Mouse (Mus musculus): ENCODE results near the gene Gm11541. TPM values are rescaled to one million over a fixed set of nuclear protein-coding genes. Genes with fewer than 3 reads are reported as not detected.
"Not testable (repeated sequence)": the region's sequence is repeated elsewhere in the genome, so short reads cannot be mapped to it uniquely, and the experiment has no call there.

Gm11541 gene
- polyA plus RNA-seq, 1 experiment from 2014 or later: 0.53 TPM

DNA sequence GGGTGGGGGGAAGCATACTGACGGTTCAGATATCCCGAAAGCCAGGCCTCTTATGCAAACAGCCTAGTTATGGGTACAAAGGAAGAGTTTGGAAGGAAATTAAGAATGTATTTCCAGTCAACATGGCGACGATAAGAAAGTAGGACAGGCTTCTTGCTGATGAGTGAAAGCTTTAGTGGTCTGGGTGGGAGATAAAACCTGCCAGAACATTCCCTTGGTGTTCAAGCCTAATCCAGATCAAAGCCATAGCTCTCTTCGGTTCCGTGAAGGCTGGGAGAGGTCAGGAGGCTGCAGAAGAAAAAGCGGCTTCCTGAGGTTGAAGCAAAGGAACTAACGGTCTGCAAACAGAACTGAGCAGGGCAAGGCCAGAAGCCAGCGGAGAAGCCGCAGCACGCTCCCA, 12.9 kb upstream of the Gm11541 start:
- peaks cover 23% of the 10 kb centered on the region for H3K4me1 ChIP-seq
- no peak; the same call in 1 of the 2 replicates for ATAC-seq (replicated peaks; ENCODE audit: low FRiP score)
- H3K9ac ChIP-seq: no peak overlapping the region
- no peaks in the 10 kb centered on the region for H3K27me3 ChIP-seq
- H3K4me3 ChIP-seq (replicated peaks): no peak overlapping the region; the same call in 1 of the 2 replicates
- H3K9me3 ChIP-seq (replicated peaks): no peaks in the 10 kb centered on the region
- no peaks in the 10 kb centered on the region for H3K36me3 ChIP-seq
- 34% methylated on average over 11 of the region's 11 CpGs for WGBS
- peak overlapping the region; percentile 31 for H3K4me2 ChIP-seq
- H3K27ac ChIP-seq: peak overlapping the region; percentile 41; the same call in 1 of the 2 replicates

DNA sequence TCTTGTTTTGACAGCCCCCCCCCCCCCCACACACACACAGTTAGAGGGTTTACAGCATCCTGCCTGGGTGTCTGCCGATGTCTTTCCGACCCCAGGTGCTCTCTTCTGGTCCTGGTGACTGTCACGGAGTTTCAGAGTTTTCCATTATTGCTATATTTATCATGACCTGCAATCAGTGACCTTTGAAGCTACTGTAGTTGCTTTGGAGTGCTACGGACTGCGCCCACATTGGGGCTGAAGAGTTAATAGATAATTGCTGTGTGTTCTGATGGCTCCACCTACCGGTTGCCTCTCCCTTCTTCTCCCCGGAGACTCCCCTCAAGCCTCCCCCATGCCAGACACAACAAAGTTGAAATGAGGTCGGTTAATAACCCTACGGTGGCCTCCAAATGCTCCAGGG, 12.5 kb upstream of the Gm11541 start:
- no peak overlapping the region for H3K27ac ChIP-seq
- peak overlapping the region; percentile 31 for H3K4me2 ChIP-seq
- H3K4me3 ChIP-seq (replicated peaks): no peak overlapping the region
- H3K4me1 ChIP-seq: peaks cover 21% of the 10 kb centered on the region
- 6% methylated on average over 9 of the region's 9 CpGs for WGBS
- no peaks in the 10 kb centered on the region for H3K36me3 ChIP-seq
- no peaks in the 10 kb centered on the region for H3K27me3 ChIP-seq
- peak; percentile 50; the same call in 1 of the 2 replicates for ATAC-seq (replicated peaks; ENCODE audit: low FRiP score)
- no peak overlapping the region for H3K9ac ChIP-seq
- H3K9me3 ChIP-seq (replicated peaks): no peaks in the 10 kb centered on the region

DNA sequence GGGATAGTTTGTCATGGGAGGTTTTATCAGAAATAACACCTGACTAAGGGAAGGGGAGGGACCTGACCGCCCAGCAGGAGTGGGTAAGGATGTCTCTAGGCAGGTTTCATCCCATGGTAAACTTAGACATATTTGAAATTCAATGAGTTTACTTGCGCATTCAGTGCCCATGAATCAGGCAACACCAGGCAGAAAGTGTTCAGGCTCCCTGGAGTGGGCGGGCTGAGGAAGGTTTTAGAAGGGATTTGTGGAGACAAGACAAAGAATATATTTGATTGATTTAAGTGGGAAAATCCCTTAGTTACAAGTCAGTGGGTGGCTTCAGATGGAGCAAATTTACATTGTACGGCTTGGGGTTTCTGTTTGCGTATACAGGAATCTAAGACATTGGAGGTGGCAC, 11.3 kb upstream of the Gm11541 start:
- H3K27me3 ChIP-seq: no peaks in the 10 kb centered on the region
- no peak for ATAC-seq (replicated peaks; ENCODE audit: low FRiP score)
- 84% methylated on average over 5 of the region's 5 CpGs for WGBS

DNA sequence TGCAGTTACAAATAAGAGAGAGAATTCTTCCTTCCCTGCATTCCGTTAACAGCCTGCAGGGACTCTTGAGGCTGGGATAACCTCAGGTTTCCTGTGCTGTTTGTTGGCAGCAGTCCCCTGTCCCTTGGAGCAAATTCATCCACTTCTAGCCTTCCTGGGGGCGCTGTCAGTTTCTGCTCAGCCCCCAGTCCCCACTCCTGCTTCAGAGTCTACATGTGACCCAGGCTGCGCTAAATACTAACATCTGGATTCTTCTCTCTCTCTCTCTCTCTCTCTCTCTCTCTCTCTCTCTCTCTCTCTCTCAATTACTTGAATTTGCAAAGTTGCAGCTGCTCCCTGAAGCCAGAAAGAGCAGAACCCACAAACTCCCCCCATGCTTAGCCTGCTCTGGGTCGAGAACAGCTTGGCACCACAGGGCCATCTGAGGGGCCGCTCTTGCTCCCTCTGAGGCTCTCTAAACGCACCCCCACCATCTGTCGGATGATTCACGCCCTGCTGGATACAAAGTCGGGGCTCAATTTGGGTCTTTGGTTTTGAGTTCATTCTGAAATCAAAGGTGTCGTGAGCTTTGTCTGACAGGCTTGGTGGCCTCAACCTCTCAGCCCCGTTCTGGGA, 9.1 kb upstream of the Gm11541 start:
- 41% methylated on average over 11 of the region's 11 CpGs for WGBS
- no peaks in the 10 kb centered on the region for H3K9me3 ChIP-seq (replicated peaks)
- no peak overlapping the region for H3K9ac ChIP-seq
- peaks cover 19% of the 10 kb centered on the region for H3K4me1 ChIP-seq
- no peaks in the 10 kb centered on the region for H3K27me3 ChIP-seq
- no peak overlapping the region for H3K4me3 ChIP-seq (replicated peaks)
- H3K27ac ChIP-seq: peak overlapping the region; percentile 27; the same call in 1 of the 2 replicates
- no peak overlapping the region for H3K4me2 ChIP-seq
- no peaks in the 10 kb centered on the region for H3K36me3 ChIP-seq
- ATAC-seq (replicated peaks; ENCODE audit: low FRiP score): no peak

More for the DNA sequence above, 11.3 kb upstream of the Gm11541 start:
- H3K36me3 ChIP-seq: no peaks in the 10 kb centered on the region
- H3K4me3 ChIP-seq (replicated peaks): no peak overlapping the region
- H3K9ac ChIP-seq: no peak overlapping the region
- peaks cover 19% of the 10 kb centered on the region for H3K4me1 ChIP-seq
- no peaks in the 10 kb centered on the region for H3K9me3 ChIP-seq (replicated peaks)
- H3K4me2 ChIP-seq: no peak overlapping the region
- H3K27ac ChIP-seq: no peak overlapping the region

DNA sequence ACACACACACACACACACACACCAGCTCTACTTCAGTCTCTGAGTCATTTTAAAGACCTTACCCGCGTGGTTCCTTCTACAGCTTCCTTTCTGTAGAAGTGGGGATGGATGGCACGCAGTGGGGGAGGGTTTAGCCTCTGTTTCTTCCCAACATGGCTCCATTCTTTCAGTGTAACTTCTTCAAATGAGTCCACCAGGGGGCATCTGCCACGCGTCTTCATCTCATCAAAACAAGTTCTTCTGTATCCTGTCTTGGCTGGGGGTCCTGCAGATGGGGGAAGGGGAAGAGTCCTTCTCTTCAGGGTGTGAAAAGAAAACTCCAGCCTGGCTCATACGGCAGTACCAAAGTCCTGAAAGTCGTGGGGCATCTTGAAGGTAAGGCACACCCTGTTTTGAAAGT, 279 bp downstream of the Gm11541 start:
- Histone ChIP-seq H3K4me3 (replicated peaks) (no peak overlapping the region), H3K27ac (peak overlapping the region; percentile 48; the same call in 1 of the 2 replicates), H3K4me2 (no peak overlapping the region), H3K4me1 (peaks cover 19% of the 10 kb centered on the region), H3K9me3 (replicated peaks) (no peaks in the 10 kb centered on the region), H3K36me3 (no peaks in the 10 kb centered on the region), H3K27me3 (0 out of 2 replicates have a peak, but pooled peaks cover 4% of the 10 kb centered on the region), H3K9ac (no peak overlapping the region)
- ATAC-seq (replicated peaks; ENCODE audit: low FRiP score): no peak
- WGBS: 56% methylated on average over 7 of the region's 7 CpGs

DNA sequence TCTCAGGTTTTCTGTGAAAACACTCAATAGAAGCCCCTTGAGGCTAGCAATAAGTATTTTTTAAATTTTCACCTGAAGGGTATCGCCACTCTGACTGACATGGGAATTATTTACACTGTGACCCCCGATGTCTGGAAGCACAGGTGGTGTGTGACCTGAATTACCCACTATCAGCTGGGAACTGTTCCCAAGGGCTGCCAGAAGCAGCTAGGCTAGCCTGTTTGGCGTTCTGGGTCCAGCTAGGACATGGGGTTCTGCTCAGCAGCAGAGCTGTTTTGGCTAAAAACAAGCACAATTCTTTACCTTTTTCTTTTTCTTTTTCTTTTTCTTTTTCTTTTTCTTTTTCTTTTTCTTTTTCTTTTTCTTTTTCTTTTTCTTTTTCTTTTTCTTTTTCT, 2.1 kb downstream of the Gm11541 start:
- 0 out of 2 replicates have a peak, but pooled peaks cover 4% of the 10 kb centered on the region for H3K27me3 ChIP-seq
- no peak overlapping the region for H3K4me3 ChIP-seq (replicated peaks)
- WGBS: 49% methylated on average over 3 of the region's 3 CpGs
- no peak overlapping the region for H3K9ac ChIP-seq
- H3K4me1 ChIP-seq: peaks cover 19% of the 10 kb centered on the region
- no peak for ATAC-seq (replicated peaks; ENCODE audit: low FRiP score)
- no peak overlapping the region for H3K27ac ChIP-seq
- H3K36me3 ChIP-seq: no peaks in the 10 kb centered on the region
- H3K4me2 ChIP-seq: peak overlapping the region; percentile 43
- no peaks in the 10 kb centered on the region for H3K9me3 ChIP-seq (replicated peaks)

DNA sequence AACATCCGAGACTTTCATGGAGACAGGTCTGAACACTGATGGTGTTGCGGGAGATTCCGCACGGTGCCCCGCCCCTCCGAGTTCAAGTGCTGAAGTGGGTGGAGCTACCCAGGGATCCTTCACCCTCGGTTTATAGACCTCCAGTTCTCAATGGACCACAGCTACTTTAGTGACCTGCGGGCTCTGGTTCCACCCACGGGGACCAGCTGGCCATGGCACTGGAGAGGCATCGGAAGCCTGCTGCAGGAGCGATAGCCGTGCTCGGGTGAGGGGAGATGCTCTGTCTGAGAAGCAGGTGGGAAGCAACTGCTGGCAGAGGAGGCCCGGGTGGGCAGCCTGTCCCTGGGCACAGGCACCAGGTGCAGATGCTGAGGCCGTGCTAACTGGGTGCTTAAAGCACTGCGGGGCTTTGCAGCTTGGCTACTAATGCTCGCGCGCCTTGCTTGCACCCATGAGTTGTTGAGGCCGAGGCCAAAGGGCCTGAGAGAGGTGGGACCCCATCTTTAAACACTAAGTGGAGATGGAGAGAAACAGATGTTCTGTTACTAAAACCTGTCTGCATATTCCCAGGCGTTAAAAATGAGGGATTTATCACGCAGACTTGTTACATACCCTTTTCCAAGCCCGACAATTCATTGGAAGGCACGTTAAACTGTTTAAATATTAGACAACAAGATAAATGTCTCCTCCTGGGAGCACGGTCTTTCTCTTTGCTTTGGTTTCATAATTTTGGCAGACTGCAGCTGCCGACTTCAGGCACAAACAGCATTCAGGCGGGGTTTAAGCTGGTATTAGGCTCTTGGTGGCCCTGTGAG, 2.7 kb downstream of the Gm11541 start:
- Histone ChIP-seq H3K4me2 (peak overlapping the region; percentile 43), H3K27ac (no peak overlapping the region), H3K27me3 (0 out of 2 replicates have a peak, but pooled peaks cover 4% of the 10 kb centered on the region), H3K4me1 (peaks cover 19% of the 10 kb centered on the region), H3K9ac (no peak overlapping the region), H3K4me3 (replicated peaks) (no peak overlapping the region; the same call in 1 of the 2 replicates), H3K9me3 (replicated peaks) (no peaks in the 10 kb centered on the region), H3K36me3 (no peaks in the 10 kb centered on the region)
- ATAC-seq (replicated peaks; ENCODE audit: low FRiP score): 0 out of 2 replicates have a peak, but pooled peaks have one; percentile 29
- 39% methylated on average over 27 of the region's 27 CpGs for WGBS

DNA sequence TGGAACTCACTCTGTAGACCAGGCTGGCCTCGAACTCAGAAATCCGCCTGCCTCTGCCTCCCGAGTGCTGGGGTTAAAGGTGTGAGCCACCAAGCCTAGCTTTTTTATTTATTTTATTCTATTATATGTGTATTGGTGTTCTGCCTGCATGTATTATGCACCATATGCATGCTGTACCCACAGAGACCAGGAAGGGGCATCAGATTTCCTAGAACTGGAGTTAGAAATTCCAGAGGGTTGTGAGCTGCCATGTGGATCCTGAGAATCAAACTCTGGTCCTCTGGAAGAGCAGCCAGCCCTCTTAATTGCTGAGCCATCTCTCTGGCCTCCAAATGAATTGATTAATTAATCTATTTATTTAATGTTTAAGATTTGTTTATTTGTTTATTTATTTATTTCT, 4.9 kb downstream of the Gm11541 start:
- no peaks in the 10 kb centered on the region for H3K9me3 ChIP-seq (replicated peaks)
- no peak overlapping the region for H3K27ac ChIP-seq
- H3K4me3 ChIP-seq (replicated peaks): no peak overlapping the region
- no peak overlapping the region for H3K9ac ChIP-seq
- 99% methylated on average over 3 of the region's 3 CpGs for WGBS
- H3K36me3 ChIP-seq: no peaks in the 10 kb centered on the region
- H3K4me1 ChIP-seq: peaks cover 21% of the 10 kb centered on the region
- H3K27me3 ChIP-seq: 0 out of 2 replicates have a peak, but pooled peaks cover 4% of the 10 kb centered on the region
- no peak for ATAC-seq (replicated peaks; ENCODE audit: low FRiP score)
- no peak overlapping the region for H3K4me2 ChIP-seq

DNA sequence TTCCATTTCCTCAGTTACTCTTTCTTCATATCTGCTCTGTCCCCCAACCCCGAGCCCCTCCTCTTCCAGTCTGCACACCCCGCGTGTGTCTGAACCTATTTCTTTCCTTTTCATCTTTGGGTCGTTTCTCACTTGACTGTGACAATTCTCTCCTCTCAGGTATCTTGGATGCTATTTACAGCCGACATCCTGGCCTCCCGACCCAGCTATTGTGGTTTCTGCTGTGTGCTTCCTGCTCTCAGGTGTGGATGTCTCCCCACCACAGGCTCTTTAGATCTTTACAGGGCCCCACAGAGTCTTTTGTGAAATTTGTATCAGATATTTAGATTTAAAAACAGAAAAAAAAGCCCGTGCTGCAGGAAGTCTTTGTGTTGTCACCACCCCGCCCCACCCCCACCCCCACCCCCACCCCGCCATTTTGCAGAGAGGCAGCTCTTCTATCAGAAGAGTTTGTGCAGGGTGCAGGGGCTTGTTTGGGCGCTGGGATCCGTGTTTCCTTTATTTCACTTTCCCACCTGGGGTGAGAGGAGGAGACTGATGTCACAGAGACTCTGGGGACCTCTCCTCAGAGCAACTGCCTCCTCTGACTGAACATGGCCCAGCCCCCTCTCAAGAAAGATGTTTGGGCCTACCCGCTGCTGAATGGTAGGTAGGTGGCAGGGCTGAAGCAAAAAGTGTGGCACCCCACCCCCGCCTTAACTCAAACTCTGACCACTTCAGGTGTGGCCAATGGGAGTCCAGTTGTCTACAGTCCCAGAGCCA, 6.4 kb downstream of the Gm11541 start:
- WGBS: 39% methylated on average over 13 of the region's 13 CpGs
- Histone ChIP-seq H3K4me3 (replicated peaks) (no peak overlapping the region), H3K4me1 (peaks cover 17% of the 10 kb centered on the region), H3K9me3 (replicated peaks) (no peaks in the 10 kb centered on the region), H3K9ac (no peak overlapping the region), H3K4me2 (no peak overlapping the region), H3K27ac (no peak overlapping the region), H3K27me3 (0 out of 2 replicates have a peak, but pooled peaks cover 4% of the 10 kb centered on the region), H3K36me3 (no peaks in the 10 kb centered on the region)
- no peak for ATAC-seq (replicated peaks; ENCODE audit: low FRiP score)

DNA sequence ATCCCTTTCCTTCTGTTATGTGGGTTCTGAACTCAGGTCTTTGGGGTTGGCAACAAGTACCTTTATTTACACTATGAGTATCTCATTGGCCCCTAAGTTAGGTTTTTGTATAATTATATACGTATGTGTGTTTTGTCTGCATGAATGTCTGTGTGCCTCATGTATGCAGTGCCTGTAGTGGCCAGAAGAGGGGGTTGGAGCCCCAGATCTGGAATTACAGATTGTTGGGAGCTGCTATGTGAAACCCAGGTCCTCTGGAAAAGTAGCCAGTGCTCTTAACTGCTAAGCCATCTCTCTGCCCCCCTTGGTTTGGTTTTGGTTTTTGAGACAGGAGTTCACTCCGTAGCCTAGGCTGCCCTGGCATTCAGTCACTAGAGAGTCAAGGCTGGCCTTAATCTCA, 7.2 kb downstream of the Gm11541 start:
- no peak overlapping the region for H3K4me3 ChIP-seq (replicated peaks)
- 0 out of 2 replicates have a peak, but pooled peaks cover 4% of the 10 kb centered on the region for H3K27me3 ChIP-seq
- WGBS: 92% methylated on average over 2 of the region's 2 CpGs
- H3K4me1 ChIP-seq: peaks cover 13% of the 10 kb centered on the region
- H3K27ac ChIP-seq: no peak overlapping the region
- no peak for ATAC-seq (replicated peaks; ENCODE audit: low FRiP score)
- no peaks in the 10 kb centered on the region for H3K9me3 ChIP-seq (replicated peaks)
- H3K4me2 ChIP-seq: no peak overlapping the region
- no peaks in the 10 kb centered on the region for H3K36me3 ChIP-seq
- H3K9ac ChIP-seq: no peak overlapping the region

DNA sequence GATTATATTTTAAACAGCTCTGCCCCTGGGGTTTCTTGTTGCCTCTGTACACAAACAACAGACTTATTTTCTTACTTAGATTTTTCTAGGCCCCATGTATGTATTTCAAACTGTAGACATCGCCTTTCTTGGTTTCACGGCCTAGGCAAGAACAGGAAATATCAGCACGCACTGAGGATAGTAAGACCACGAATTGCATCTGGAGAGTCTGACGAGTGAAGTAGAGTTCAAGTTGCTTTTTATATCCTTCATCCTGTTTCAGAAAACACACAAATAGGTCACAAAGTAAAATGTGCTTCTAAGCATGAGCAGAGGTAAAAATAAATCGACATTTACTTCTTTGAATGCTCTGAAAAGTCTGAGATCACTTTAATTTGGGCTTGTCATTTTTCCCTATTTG, 8.8 kb downstream of the Gm11541 start:
- Histone ChIP-seq H3K27me3 (no peaks in the 10 kb centered on the region), H3K9ac (no peak overlapping the region), H3K4me3 (replicated peaks) (no peak overlapping the region), H3K36me3 (no peaks in the 10 kb centered on the region), H3K27ac (no peak overlapping the region), H3K4me2 (no peak overlapping the region), H3K9me3 (replicated peaks) (no peaks in the 10 kb centered on the region), H3K4me1 (0 out of 2 replicates have a peak, but pooled peaks cover 3% of the 10 kb centered on the region)
- WGBS: 62% methylated on average over 6 of the region's 6 CpGs
- no peak for ATAC-seq (replicated peaks; ENCODE audit: low FRiP score)

DNA sequence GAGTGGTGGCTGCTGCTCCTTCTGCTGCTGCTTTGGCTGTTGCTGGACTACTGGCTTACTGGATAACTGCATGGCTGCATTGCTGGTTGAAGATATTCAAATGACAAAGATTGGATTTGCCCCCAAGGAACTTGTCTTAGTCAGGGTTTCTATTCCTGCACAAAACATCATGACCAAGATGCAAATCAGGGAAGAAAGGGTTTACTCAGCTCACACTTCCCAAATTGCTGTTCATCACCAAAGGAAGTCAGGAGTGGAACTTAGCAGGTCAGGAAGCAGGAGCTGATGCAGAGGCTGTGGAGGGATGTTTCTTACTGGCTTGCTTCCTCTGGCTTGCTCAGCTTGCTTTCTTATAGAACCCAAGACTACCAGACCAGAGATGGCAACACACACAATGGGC, 11.8 kb downstream of the Gm11541 start:
- H3K4me2 ChIP-seq; H3K4me1 ChIP-seq; H3K27ac ChIP-seq; ATAC-seq (replicated peaks; ENCODE audit: low FRiP score); H3K9me3 ChIP-seq (replicated peaks); H3K27me3 ChIP-seq; H3K4me3 ChIP-seq (replicated peaks); H3K36me3 ChIP-seq; H3K9ac ChIP-seq: not testable (repeated sequence)
